Mouse (Mus musculus) lung, adult 2 months (tissue): ENCODE data around the gene Fbln2.

Experiments used
- CTCF ChIP-seq: fragments of 200-500 bp; IDR thresholded peaks from 2 replicates; pipeline ENCODE4 v1.5.1; 2011; ENCODE audit warnings: mild to moderate bottlenecking, low read length, control low read depth; ENCODE audit not compliant: insufficient read depth
- POLR2A ChIP-seq: fragments of 200-500 bp; IDR thresholded peaks from 2 replicates; pipeline ENCODE4 v1.6.1; 2011; ENCODE audit warnings: low read depth, mild to moderate bottlenecking, control low read depth, low read length, borderline replicate concordance; ENCODE audit errors: extremely low read depth

DNA sequence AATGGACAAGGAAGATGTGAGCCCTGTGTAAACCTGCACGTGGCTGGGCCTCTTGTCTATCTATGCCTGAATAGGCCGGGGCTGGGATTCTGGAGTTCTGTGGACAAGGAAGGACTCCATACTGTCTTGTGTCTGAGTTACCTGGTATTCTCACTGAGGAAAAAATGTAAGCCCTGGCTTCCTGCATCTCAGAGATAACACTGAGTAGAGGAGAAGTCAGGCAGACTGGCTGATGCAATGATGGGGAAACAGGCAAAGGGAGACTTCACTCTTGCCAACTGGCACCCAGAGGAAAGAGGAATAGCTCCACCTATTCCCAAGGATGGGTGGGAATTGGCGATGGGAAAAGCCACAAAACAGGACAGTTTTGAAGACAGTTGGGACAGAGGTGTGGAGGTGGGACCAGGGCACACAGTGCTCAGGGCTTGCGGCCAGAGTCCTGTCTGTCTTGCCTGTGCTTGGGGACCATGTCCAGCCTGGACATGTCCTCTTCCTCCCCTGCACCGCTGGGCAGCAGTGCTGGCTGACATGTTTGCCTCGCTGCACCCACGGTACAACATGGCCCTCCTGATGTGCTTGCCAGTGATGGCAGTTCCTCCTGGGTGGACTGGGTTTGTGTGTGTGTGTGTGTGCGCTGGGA lies 48.2 kb downstream of the Fbln2 start:
- TF ChIP-seq CTCF = no peak
- no peak for TF ChIP-seq POLR2A
